8 mouse cellular contexts compared by ENCODE assay signal in genomic region chr8:121334495-121335424, GRCm38 (mm10).
DNase-seq lines count a peak whose midpoint lies in the region; ATAC-seq lines count a peak whose summit lies in the region.

No protein-coding gene starts in this region.

- H3K4me2 ChIP-seq in embryonic facial prominence, embryonic 12.5 days (replicated peaks) = no peak overlapping the region
- H3K4me2 ChIP-seq in hindbrain, embryonic 11.5 days (replicated peaks; ENCODE audit: low read depth, low read length) = no peak overlapping the region
- no peak overlapping the region for H3K4me2 ChIP-seq in limb, embryonic 12.5 days

- WGBS in embryonic facial prominence, embryonic 12.5 days = 50% methylated on average over 33 of the region's 33 CpGs
- WGBS in hindbrain, embryonic 11.5 days = 62% methylated on average over 33 of the region's 33 CpGs
- 31% methylated on average over 33 of the region's 33 CpGs for WGBS in limb, embryonic 12.5 days

- H3K36me3 ChIP-seq in embryonic facial prominence, embryonic 12.5 days = no peaks in the 10 kb centered on the region
- no peaks in the 10 kb centered on the region for H3K36me3 ChIP-seq in hindbrain, embryonic 11.5 days (ENCODE audit: control insufficient read depth, insufficient read depth, low read length)
- H3K36me3 ChIP-seq in limb, embryonic 12.5 days = no peaks in the 10 kb centered on the region

- peak; percentile 44 for DNase-seq in adrenal gland, adult 8-10 months
- peak; percentile 42 for DNase-seq in hindbrain, embryonic 11.5 days (ENCODE audit: low spot score)
- no peak for DNase-seq in thymus, postnatal 36 days
- DNase-seq in ovary, postnatal 14 days (ENCODE audit: low spot score) = no peak
- no peak for DNase-seq in frontal cortex, postnatal 10 days (ENCODE audit: low spot score in 2 of 2)

- peak overlapping the region; percentile 72 for H3K27ac ChIP-seq in embryonic facial prominence, embryonic 12.5 days
- 0 out of 2 replicates have a peak overlapping the region, but pooled peaks have one; percentile 0 for H3K27ac ChIP-seq in hindbrain, embryonic 11.5 days (ENCODE audit: low read depth, low read length)
- peak overlapping the region; percentile 93 for H3K27ac ChIP-seq in limb, embryonic 12.5 days

- H3K4me3 ChIP-seq in embryonic facial prominence, embryonic 12.5 days = no peak overlapping the region
- H3K4me3 ChIP-seq in hindbrain, embryonic 11.5 days (ENCODE audit: low read depth, low read length) = no peak overlapping the region
- no peak overlapping the region for H3K4me3 ChIP-seq in limb, embryonic 12.5 days (replicated peaks)

- no peaks in the 10 kb centered on the region for H3K27me3 ChIP-seq in embryonic facial prominence, embryonic 12.5 days
- no peaks in the 10 kb centered on the region for H3K27me3 ChIP-seq in hindbrain, embryonic 11.5 days (ENCODE audit: control insufficient read depth, insufficient read depth, low read length)
- no peaks in the 10 kb centered on the region for H3K27me3 ChIP-seq in limb, embryonic 12.5 days

- H3K4me1 ChIP-seq in embryonic facial prominence, embryonic 12.5 days = peaks cover 21% of the 10 kb centered on the region
- no peaks in the 10 kb centered on the region for H3K4me1 ChIP-seq in hindbrain, embryonic 11.5 days (replicated peaks; ENCODE audit: control insufficient read depth, insufficient read depth, low read length)
- peaks cover 33% of the 10 kb centered on the region for H3K4me1 ChIP-seq in limb, embryonic 12.5 days (replicated peaks)

- H3K9ac ChIP-seq in embryonic facial prominence, embryonic 12.5 days = no peak overlapping the region
- H3K9ac ChIP-seq in hindbrain, embryonic 11.5 days (ENCODE audit: low read depth, low read length) = no peak overlapping the region
- H3K9ac ChIP-seq in limb, embryonic 12.5 days (replicated peaks) = peak overlapping the region; percentile 34; the same call in 1 of the 2 replicates

- H3K9me3 ChIP-seq in embryonic facial prominence, embryonic 12.5 days = 0 out of 2 replicates have a peak, but pooled peaks cover 4% of the 10 kb centered on the region
- no peaks in the 10 kb centered on the region for H3K9me3 ChIP-seq in hindbrain, embryonic 11.5 days (ENCODE audit: control insufficient read depth, low read length)
- H3K9me3 ChIP-seq in limb, embryonic 12.5 days = peaks cover 6% of the 10 kb centered on the region

- peak; percentile 38; the same call in 1 of the 2 replicates for ATAC-seq in embryonic facial prominence, embryonic 12.5 days (ENCODE audit: insufficient number of reproducible peaks, insufficient read depth, low FRiP score, low TSS enrichment)
- ATAC-seq in hindbrain, embryonic 11.5 days (ENCODE audit: low FRiP score) = no peak
- ATAC-seq in limb, embryonic 12.5 days (ENCODE audit: insufficient number of reproducible peaks, insufficient read depth, low FRiP score, low TSS enrichment, low read depth) = peak; percentile 78
- no peak for ATAC-seq in erythroid progenitor cell, adult 5-6 weeks (replicated peaks; ENCODE audit: low FRiP score, poor library complexity, severe bottlenecking)

Comparison
In these comparisons a context has a peak if more than half of its experiments do, and no peak if none do; other contexts are left out.
1. DNase-seq: peak in adrenal gland, adult 8-10 months (single experiment) and hindbrain, embryonic 11.5 days (single experiment); none in thymus, postnatal 36 days (0 of 2), ovary, postnatal 14 days (single experiment) and frontal cortex, postnatal 10 days (0 of 2).
2. ATAC-seq: peak in embryonic facial prominence, embryonic 12.5 days (single experiment) and limb, embryonic 12.5 days (single experiment); none in hindbrain, embryonic 11.5 days (single experiment) and erythroid progenitor cell, adult 5-6 weeks (single experiment).
3. H3K27ac ChIP-seq: peak in every context shown above with its lines; median percentile 93 in limb, embryonic 12.5 days; 72 in embryonic facial prominence, embryonic 12.5 days; 0 in hindbrain, embryonic 11.5 days.